Mouse (Mus musculus) MEL (cell line): Measurements from ENCODE around the gene Klhl31. TPM values are rescaled to one million over a fixed set of nuclear protein-coding genes. Genes with fewer than 3 reads are reported as not detected.

Experiments used
- DNase-seq: peaks from one replicate; pipeline ENCODE4 v3.0.0; 2011; ENCODE audit warnings: low read depth, low spot score
- H3K27ac ChIP-seq: 2 replicates; pipeline ENCODE4 v1.5.1; 2012; ENCODE audit warnings: low read depth, mild to moderate bottlenecking, control low read depth, low read length, moderate library complexity; ENCODE audit not compliant: control insufficient read depth
- H3K27me3 ChIP-seq, 2 experiments: fragments of 150-350 bp in 1 of 2; sonication (generic) in 1 of 2; 2 replicates each; pipeline ENCODE4 v1.6.1; 2012; ENCODE audit warnings: low read length in 2 of 2, mild to moderate bottlenecking in 2 of 2, improper control_type of control experiment in 1 of 2, moderate library complexity in 1 of 2; ENCODE audit not compliant: insufficient read depth in 2 of 2, control insufficient read depth in 1 of 2
- H3K36me3 ChIP-seq, 2 experiments: 2 replicates each; pipeline ENCODE4 v1.6.1; 2012 to 2014; ENCODE audit warnings: low read length in 2 of 2, improper control_type of control experiment in 1 of 2, inconsistent platforms in 1 of 2, mild to moderate bottlenecking in 1 of 2; ENCODE audit not compliant: insufficient read depth in 2 of 2, control insufficient read depth in 1 of 2
- H3K4me1 ChIP-seq, 2 experiments: fragments of 150-350 bp in 1 of 2; sonication (generic) in 1 of 2; 2 replicates each; pipeline ENCODE4 v1.6.1; 2012; ENCODE audit warnings: low read length in 2 of 2, improper control_type of control experiment in 1 of 2, mild to moderate bottlenecking in 1 of 2; ENCODE audit not compliant: insufficient read depth in 2 of 2, control insufficient read depth in 1 of 2
- H3K4me3 ChIP-seq, 2 experiments: fragments of 150-350 bp in 1 of 2; sonication (generic) in 1 of 2; 2 replicates each; pipeline ENCODE4 v1.5.1; 2012; ENCODE audit warnings: low read depth in 2 of 2, low read length in 2 of 2, mild to moderate bottlenecking in 2 of 2, moderate library complexity in 2 of 2, control low read depth in 1 of 2, improper control_type of control experiment in 1 of 2; ENCODE audit not compliant: control insufficient read depth in 1 of 2, insufficient read depth in 1 of 2
- H3K79me2 ChIP-seq: 2 replicates; pipeline ENCODE4 v1.6.1; 2012; ENCODE audit warnings: mild to moderate bottlenecking, low read length, moderate library complexity; ENCODE audit not compliant: control insufficient read depth, poor library complexity, insufficient read depth
- H3K9ac ChIP-seq: 2 replicates; pipeline ENCODE4 v1.6.1; 2012; ENCODE audit warnings: low read depth, mild to moderate bottlenecking, control low read depth, low read length, moderate library complexity; ENCODE audit not compliant: control insufficient read depth, poor library complexity, severe bottlenecking
- H3K9me3 ChIP-seq: fragments of 150-350 bp; sonication (generic); replicated peaks from 2 replicates; pipeline ENCODE4 v1.6.1; 2012; ENCODE audit warnings: mild to moderate bottlenecking, low read length, improper control_type of control experiment, moderate library complexity; ENCODE audit not compliant: insufficient read depth
- CTCF ChIP-seq, 3 experiments: IDR thresholded peaks in 2 of 3; conservative IDR thresholded peaks in 1 of 3; 2 replicates each; pipeline ENCODE4 v1.5.1; 2011 to 2012; ENCODE audit warnings: low read length in 3 of 3, low read depth in 2 of 3, mild to moderate bottlenecking in 2 of 3, improper control_type of control experiment in 1 of 3, inconsistent platforms in 1 of 3, mixed read lengths in 1 of 3, moderate library complexity in 1 of 3; ENCODE audit not compliant: control insufficient read depth in 1 of 3, insufficient read depth in 1 of 3, poor library complexity in 1 of 3, severe bottlenecking in 1 of 3
- EP300 ChIP-seq, 2 experiments: IDR thresholded peaks; 2 replicates each; pipeline ENCODE4 v1.6.1; 2011; ENCODE audit warnings: improper control_type of control experiment in 2 of 2, low read length in 2 of 2, low read depth in 1 of 2, mild to moderate bottlenecking in 1 of 2
- GABPA ChIP-seq: IDR thresholded peaks from 2 replicates; pipeline ENCODE4 v1.6.1; 2012; ENCODE audit warnings: low read depth, mild to moderate bottlenecking, inconsistent platforms, low read length, improper control_type of control experiment, moderate library complexity
- HCFC1 ChIP-seq: IDR thresholded peaks from 2 replicates; pipeline ENCODE4 v1.6.1; 2012; ENCODE audit warnings: low read depth, mild to moderate bottlenecking, inconsistent platforms, low read length, improper control_type of control experiment, moderate library complexity
- KAT2A ChIP-seq: conservative IDR thresholded peaks from 2 replicates; pipeline ENCODE4 v1.6.1; 2012; ENCODE audit warnings: low read depth, low read length, improper control_type of control experiment, inconsistent platforms
- MAFK ChIP-seq: IDR thresholded peaks from 2 replicates; pipeline ENCODE4 v1.6.1; 2011; ENCODE audit warnings: low read depth, mild to moderate bottlenecking, low read length, improper control_type of control experiment, borderline replicate concordance
- MAZ ChIP-seq: IDR thresholded peaks from 2 replicates; pipeline ENCODE4 v1.6.1; 2012; ENCODE audit warnings: low read depth, mild to moderate bottlenecking, inconsistent platforms, low read length, improper control_type of control experiment
- MYC ChIP-seq: IDR thresholded peaks from 2 replicates; pipeline ENCODE4 v1.6.1; 2011; ENCODE audit warnings: low read depth, mild to moderate bottlenecking, low read length, improper control_type of control experiment, moderate library complexity
- POLR2A ChIP-seq, 2 experiments: IDR thresholded peaks; 2 replicates each; pipeline ENCODE4 v1.6.1; 2011 to 2012; ENCODE audit warnings: low read length in 2 of 2, mild to moderate bottlenecking in 2 of 2, control low read depth in 1 of 2, improper control_type of control experiment in 1 of 2, low read depth in 1 of 2, moderate library complexity in 1 of 2; ENCODE audit not compliant: control insufficient read depth in 1 of 2, insufficient read depth in 1 of 2, poor library complexity in 1 of 2
- RAD21 ChIP-seq: IDR thresholded peaks from 2 replicates; pipeline ENCODE4 v1.6.1; 2011; ENCODE audit warnings: mild to moderate bottlenecking, low read depth, low read length, improper control_type of control experiment
- SMC3 ChIP-seq: IDR thresholded peaks from 2 replicates; pipeline ENCODE4 v1.6.1; 2011; ENCODE audit warnings: low read depth, low read length, improper control_type of control experiment
- UBTF ChIP-seq: IDR thresholded peaks from 2 replicates; pipeline ENCODE4 v1.6.1; 2012; ENCODE audit warnings: low read depth, mild to moderate bottlenecking, inconsistent platforms, low read length, improper control_type of control experiment, moderate library complexity, borderline replicate concordance; ENCODE audit not compliant: insufficient read depth
- ZNF384 ChIP-seq: IDR thresholded peaks from 2 replicates; pipeline ENCODE4 v1.6.1; 2012; ENCODE audit warnings: low read depth, mild to moderate bottlenecking, inconsistent platforms, low read length, improper control_type of control experiment
- polyA plus RNA-seq, 2 experiments: library from polyadenylated mRNA; stranded (reverse) in 1 of 2; unstranded in 1 of 2; fragments of >175 nt in 1 of 2; fragments of >200 nt in 1 of 2; gene quantifications; 2 replicates each; pipeline versions ENCODE4 v1.2.1 to v1.2.4; 2012; ENCODE audit warnings: low replicate concordance in 2 of 2, low read depth in 1 of 2; ENCODE audit not compliant: insufficient read length in 2 of 2, insufficient read depth in 1 of 2, missing spikeins in 1 of 2
- total RNA-seq: library from RNA; depleted of rRNA; stranded (reverse); fragments of 300-350 nt; gene quantifications from 2 replicates; pipeline ENCODE4 v1.2.3, GENCODE M21; 2012

Gene Klhl31
- total and polyA plus RNA-seq, 3 experiments: not detected

- no peak for DNase-seq
- Histone ChIP-seq H3K9ac (no peak overlapping the region), H3K9me3 (no peaks in the 10 kb centered on the region), H3K79me2 (no peaks in the 10 kb centered on the region), H3K36me3 (no peaks in the 10 kb centered on the region), H3K4me1 (no peaks in the 10 kb centered on the region), H3K27me3 (peaks cover 0 to 1% of the 10 kb centered on the region in 2 experiments; a peak in 2 of 4 replicates), H3K4me3 (no peak overlapping the region), H3K27ac (no peak overlapping the region)
- TF ChIP-seq ZNF384: no peak
- TF ChIP-seq HCFC1: no peak
- no peak for TF ChIP-seq RAD21
- no peak for TF ChIP-seq UBTF
- TF ChIP-seq GABPA: no peak
- no peak for TF ChIP-seq MAZ
Measured at GRCm38 (mm10) chr9:77692707-77693106, 56.4 kb downstream of the Klhl31 start.

- no peaks in the 10 kb centered on the region for H3K36me3 ChIP-seq
- no peak overlapping the region for H3K4me3 ChIP-seq
- DNase-seq: no peak
- peaks cover 0 to 1% of the 10 kb centered on the region in 2 experiments; a peak in 2 of 4 replicates for H3K27me3 ChIP-seq
- H3K9ac ChIP-seq: no peak overlapping the region
- no peaks in the 10 kb centered on the region for H3K79me2 ChIP-seq
- peak; percentile 20; the same call in 1 of the 2 replicates for TF ChIP-seq SMC3
- no peak for TF ChIP-seq MYC
- TF ChIP-seq CTCF (IDR thresholded peaks at IDR 0.05 in 2 of 3, conservative IDR thresholded peaks at IDR 0.05 in 1 of 3; ENCODE audit: control insufficient read depth in 1 of 3, insufficient read depth in 1 of 3, low read depth in 2 of 3, low read length in 3 of 3, poor library complexity in 1 of 3, severe bottlenecking in 1 of 3): peak in 1 of 3 experiments; percentile 6; a peak in 1 of 6 replicates
- TF ChIP-seq KAT2A: no peak
- no peak for TF ChIP-seq MAZ
- no peak for TF ChIP-seq MAFK
- no peak for TF ChIP-seq GABPA
- TF ChIP-seq, all 39 proteins: peak for 2
- Histone ChIP-seq H3K9me3 (no peaks in the 10 kb centered on the region), H3K4me1 (no peaks in the 10 kb centered on the region), H3K27ac (no peak overlapping the region)
Measured at GRCm38 (mm10) chr9:77693405-77693804, 57.1 kb downstream of the Klhl31 start.

GRCm38 (mm10) chr9:77695586-77695985 lies 59.3 kb downstream of the Klhl31 start:
- no peaks in the 10 kb centered on the region for H3K36me3 ChIP-seq
- H3K4me1 ChIP-seq: no peaks in the 10 kb centered on the region
- TF ChIP-seq SMC3 (no peak), KAT2A (no peak), POLR2A (IDR thresholded peaks at IDR 0.05; ENCODE audit: control insufficient read depth in 1 of 2, insufficient read depth in 1 of 2, low read depth in 1 of 2, low read length in 2 of 2, poor library complexity in 1 of 2) (no peak), EP300 (IDR thresholded peaks at IDR 0.05; ENCODE audit: low read depth in 1 of 2, low read length in 2 of 2) (no peak), MAZ (no peak), RAD21 (no peak)
- H3K79me2 ChIP-seq: no peaks in the 10 kb centered on the region
- H3K4me3 ChIP-seq: no peak overlapping the region
- no peak for DNase-seq
- H3K9ac ChIP-seq: no peak overlapping the region
- no peaks in the 10 kb centered on the region for H3K9me3 ChIP-seq
- no peak overlapping the region for H3K27ac ChIP-seq
- H3K27me3 ChIP-seq: peaks cover 0 to 5% of the 10 kb centered on the region in 2 experiments; a peak in 2 of 4 replicates
